Comparison of ENCODE assay signal across 10 mouse cellular contexts in the genomic region with DNA sequence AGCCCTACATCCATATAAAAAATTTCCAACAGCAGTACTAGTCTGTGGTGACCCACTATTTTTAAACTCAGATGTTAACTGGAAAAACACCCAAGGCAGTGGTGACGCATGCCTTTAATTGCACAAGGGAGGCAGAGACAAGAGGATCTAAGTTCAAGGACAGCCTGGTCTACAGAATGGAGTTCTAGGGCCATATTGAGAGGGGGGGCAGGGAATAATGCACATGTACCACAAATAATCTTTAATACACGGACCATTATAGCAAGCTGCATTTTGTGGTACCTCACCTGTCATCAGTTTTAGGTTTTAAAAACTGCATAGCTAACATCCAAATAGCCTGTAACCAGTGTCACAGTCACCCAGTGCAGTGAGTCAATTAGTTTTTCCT. TPM values are rescaled to one million over a fixed set of nuclear protein-coding genes. Genes with fewer than 3 reads are reported as not detected.
DNase-seq lines count a peak whose midpoint lies in the region; ATAC-seq and TF ChIP-seq lines count a peak whose summit lies in the region.
"Had no signal": no experiment of that assay in that cellular context is flagged by ENCODE, and none has a peak within 500 bp of the region (broad histone marks: within the 10 kb centered on the region; RNA-seq: fewer than 3 reads in every experiment).

No protein-coding gene starts in this region.

- intact Hi-C loops in gastrocnemius, adult 2 months (cut with DNase I), result no loop called here

- H3K9me3 ChIP-seq in forebrain, embryonic 15.5 days, result no peaks in the 10 kb centered on the region
- H3K9me3 ChIP-seq in liver, postnatal 0 days (ENCODE audit: low read length), result no peaks in the 10 kb centered on the region

- peak; percentile 40 for DNase-seq in embryo, embryonic 9.5 days (ENCODE audit: extremely low spot score)
- no peak for DNase-seq in embryo, embryonic 11 days
- peak; percentile 76 for DNase-seq in 416B (ENCODE audit: low read depth)
- no peak for DNase-seq in liver, postnatal 0 days
- no peak for DNase-seq in testis, postnatal 14 days (ENCODE audit: low spot score)
- no peak for DNase-seq in ovary, postnatal 14 days (ENCODE audit: low spot score)
- no peak for DNase-seq in gastrocnemius, adult 2 months
- DNase-seq: gastrocnemius, postnatal 14 days; thymus, adult 2 months had no signal

- H3K27ac ChIP-seq in forebrain, embryonic 15.5 days (replicated peaks), result no peak overlapping the region
- 0 out of 2 replicates have a peak overlapping the region, but pooled peaks have one; percentile 2 for H3K27ac ChIP-seq in liver, postnatal 0 days (ENCODE audit: low read depth)
- no peak overlapping the region for H3K27ac ChIP-seq in gastrocnemius, adult 2 months

- TF ChIP-seq CTCF in liver, postnatal 0 days (IDR thresholded peaks at IDR 0.05; ENCODE audit: low read depth), result no peak
- no peak for TF ChIP-seq CTCF in gastrocnemius, adult 2 months (IDR thresholded peaks at IDR 0.05)

- H3K27me3 ChIP-seq in forebrain, embryonic 15.5 days, result no peaks in the 10 kb centered on the region
- no peaks in the 10 kb centered on the region for H3K27me3 ChIP-seq in liver, postnatal 0 days (ENCODE audit: insufficient read depth, low read length)

- no peak for TF ChIP-seq EP300 in liver, postnatal 0 days (IDR thresholded peaks at IDR 0.05; ENCODE audit: low read depth)

- H3K4me3 ChIP-seq in forebrain, embryonic 15.5 days, result no peak overlapping the region
- no peak overlapping the region for H3K4me3 ChIP-seq in liver, postnatal 0 days (ENCODE audit: low read depth, low read length)
- no peak overlapping the region for H3K4me3 ChIP-seq in gastrocnemius, adult 2 months

- no peak overlapping the region for H3K9ac ChIP-seq in forebrain, embryonic 15.5 days (replicated peaks)
- H3K9ac ChIP-seq in liver, postnatal 0 days (replicated peaks), result no peak overlapping the region

- H3K4me1 ChIP-seq in forebrain, embryonic 15.5 days, result peaks cover 7% of the 10 kb centered on the region; the same call in 1 of the 2 replicates
- no peaks in the 10 kb centered on the region for H3K4me1 ChIP-seq in liver, postnatal 0 days (ENCODE audit: insufficient read depth)

- H3K36me3 ChIP-seq in forebrain, embryonic 15.5 days, result peaks cover 56% of the 10 kb centered on the region
- H3K36me3 ChIP-seq in liver, postnatal 0 days (replicated peaks; ENCODE audit: insufficient read depth, low read length), result peaks cover 43% of the 10 kb centered on the region

- H3K4me2 ChIP-seq in forebrain, embryonic 15.5 days (replicated peaks), result no peak overlapping the region
- H3K4me2 ChIP-seq in liver, postnatal 0 days (ENCODE audit: low read depth, low read length), result no peak overlapping the region

- WGBS in forebrain, embryonic 15.5 days, result 54% methylated on average over 2 of the region's 2 CpGs
- WGBS in liver, postnatal 0 days (ENCODE audit: insufficient replicate concordance), result 51% methylated on average over 2 of the region's 2 CpGs

- 0 out of 2 replicates have a peak, but pooled peaks have one; percentile 14 for ATAC-seq in forebrain, embryonic 15.5 days (replicated peaks)
- ATAC-seq in liver, postnatal 0 days, result peak; percentile 47

RNA-seq across cellular contexts. Expression of gene Hnrnpa2b1, which starts 10.8 kb away (rescaled TPM):
- 1,746 and 1,773 TPM in 2 replicates for polyA plus RNA-seq in forebrain, embryonic 15.5 days (2015; fragmentation: Nextera tagmentation; extraction: Ambion mirVana)
- 546 and 587 TPM in 2 replicates for polyA plus RNA-seq in liver, postnatal 0 days (2015; fragmentation: Nextera tagmentation; extraction: Ambion mirVana)
- total RNA-seq in gastrocnemius, adult 2 months (2021), result 100 to 1,000 TPM; 290 to 399 TPM

RNA-seq across cellular contexts. Expression of gene Cbx3, which starts 11.2 kb away (rescaled TPM):
- polyA plus RNA-seq in forebrain, embryonic 15.5 days (2015; fragmentation: Nextera tagmentation; extraction: Ambion mirVana), result 585 and 608 TPM in 2 replicates
- polyA plus RNA-seq in liver, postnatal 0 days (2015; fragmentation: Nextera tagmentation; extraction: Ambion mirVana), result 169 and 174 TPM in 2 replicates
- total RNA-seq in gastrocnemius, adult 2 months (2021), result 10 to 100 TPM; 38.6 to 51.1 TPM

RNA-seq across cellular contexts. Expression of gene Nfe2l3, which starts 26.4 kb away (rescaled TPM):
- polyA plus RNA-seq in forebrain, embryonic 15.5 days (2015; fragmentation: Nextera tagmentation; extraction: Ambion mirVana), result 12.3 and 14.7 TPM in 2 replicates
- 0.15 and 0.16 TPM in 2 replicates for polyA plus RNA-seq in liver, postnatal 0 days (2015; fragmentation: Nextera tagmentation; extraction: Ambion mirVana)
- not detected for total RNA-seq in gastrocnemius, adult 2 months (2021)

Comparison
In these comparisons a context has a peak if more than half of its experiments do, and no peak if none do; other contexts are left out.
1. DNase-seq: peak in embryo, embryonic 9.5 days (single experiment) and 416B (single experiment); none in embryo, embryonic 11 days (single experiment), liver, postnatal 0 days (single experiment), testis, postnatal 14 days (single experiment), ovary, postnatal 14 days (single experiment) and gastrocnemius, adult 2 months (single experiment).
2. RNA of gene Nfe2l3, which starts 26.4 kb away (polyA plus RNA-seq): 12.3 to 14.7 TPM in forebrain, embryonic 15.5 days; 0.15 to 0.16 TPM in liver, postnatal 0 days; every median in the first group is over 10 times any median in the second.